Mouse (Mus musculus): ENCODE results near the gene St3gal3.

St3gal3 gene

DNA sequence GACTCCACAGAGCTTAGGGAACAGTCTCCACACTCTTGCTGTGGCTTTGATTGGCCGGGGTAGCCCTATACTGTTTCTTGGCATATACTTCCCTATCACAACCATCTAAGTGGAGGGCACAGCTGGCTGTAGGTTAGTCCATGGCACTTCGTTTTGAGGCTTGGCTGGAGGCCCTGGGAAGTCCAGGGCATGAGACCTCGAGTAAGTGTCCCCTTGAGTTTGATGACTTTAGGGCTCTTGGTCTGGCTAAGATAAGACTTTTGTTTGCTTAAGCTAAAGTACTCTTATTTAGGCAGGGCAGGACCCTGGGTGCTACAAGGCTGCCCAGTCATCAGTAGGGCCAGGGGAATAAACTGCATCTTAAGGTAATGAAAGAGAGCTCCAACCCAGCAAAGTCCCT, 236.6 kb downstream of the St3gal3 start:
- no peak for DNase-seq (ENCODE audit: low read depth, low spot score)

DNA sequence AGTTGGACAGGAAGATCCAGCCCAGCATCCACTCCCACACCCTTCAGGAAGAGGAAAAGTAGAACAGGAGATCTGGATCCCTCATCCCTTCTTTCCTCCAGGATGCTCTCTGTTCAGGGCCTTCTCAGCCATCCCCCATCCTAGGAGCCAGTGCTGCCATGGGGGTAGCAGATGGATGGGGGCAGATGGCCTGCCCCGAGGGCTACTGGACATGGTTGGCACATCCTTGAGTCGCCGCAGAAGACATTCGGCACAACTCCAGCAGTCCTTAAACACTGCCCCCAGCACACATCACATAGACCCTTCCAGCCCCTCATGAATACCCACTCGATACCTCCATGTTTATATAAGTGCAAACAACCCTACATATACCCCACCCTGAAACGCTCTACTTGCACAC, 238.7 kb downstream of the St3gal3 start:
- DNase-seq (ENCODE audit: low read depth, low spot score): no peak

DNA sequence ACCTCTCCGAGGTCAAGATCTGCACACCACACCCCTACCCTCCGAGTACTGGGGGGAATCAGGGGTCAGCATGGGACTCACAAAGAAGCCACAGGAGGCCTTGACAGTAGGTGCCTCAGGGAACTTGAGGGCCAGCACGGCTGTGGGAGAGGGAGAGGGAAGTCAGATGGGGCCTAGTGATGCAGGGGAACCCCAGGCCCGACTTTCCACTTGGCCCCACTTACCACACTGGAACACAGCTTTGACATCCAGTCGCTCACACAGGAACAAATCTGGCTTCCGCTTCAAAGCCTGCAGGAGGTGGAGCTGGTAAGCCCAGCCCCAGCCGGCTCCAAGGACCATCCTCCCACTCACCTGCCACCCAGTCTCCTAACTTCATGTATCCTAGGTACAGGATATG, 239.4 kb downstream of the St3gal3 start:
- DNase-seq (ENCODE audit: low read depth, low spot score): no peak

DNA sequence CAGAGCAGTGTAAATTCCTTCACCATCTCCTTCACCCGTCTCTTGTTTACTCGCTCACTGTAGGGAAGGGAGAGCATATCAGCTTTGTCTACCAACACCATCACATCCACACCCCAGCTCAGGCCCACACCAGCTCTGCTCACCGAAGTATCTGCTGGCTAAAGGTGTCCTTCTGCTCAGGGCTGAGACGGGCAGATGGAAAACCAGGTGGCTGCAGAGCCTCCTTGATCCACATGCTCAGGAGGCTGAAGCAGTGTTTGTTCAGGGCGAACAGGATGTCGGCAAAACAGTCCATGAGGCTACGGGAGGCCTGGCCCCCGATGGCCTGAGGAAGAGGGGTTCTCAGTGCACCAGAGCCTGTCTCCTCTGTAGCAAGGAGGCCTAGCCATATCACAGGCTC, 240.1 kb downstream of the St3gal3 start:
- no peak for DNase-seq (ENCODE audit: low read depth, low spot score)

DNA sequence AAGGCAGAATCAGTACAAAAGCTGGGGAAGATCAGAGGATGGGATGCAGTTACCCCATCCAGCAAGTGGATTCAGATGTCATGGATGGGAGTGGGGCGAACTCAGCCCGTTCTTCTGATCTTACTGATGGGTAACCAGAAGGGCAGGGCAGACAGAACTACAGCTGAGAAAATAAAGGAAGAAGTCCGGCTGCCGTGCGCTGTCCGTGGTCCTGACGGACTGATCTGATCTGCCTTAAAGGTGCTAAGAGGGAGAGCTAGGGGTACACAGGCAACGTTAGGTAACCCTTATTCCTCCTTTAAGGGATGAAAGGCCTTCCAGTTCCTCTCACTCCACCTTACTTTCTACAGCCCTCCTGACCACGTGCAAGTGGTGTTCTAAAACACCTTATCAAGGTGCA, 241.3 kb downstream of the St3gal3 start:
- DNase-seq (ENCODE audit: low read depth, low spot score): peak; percentile 71

DNA sequence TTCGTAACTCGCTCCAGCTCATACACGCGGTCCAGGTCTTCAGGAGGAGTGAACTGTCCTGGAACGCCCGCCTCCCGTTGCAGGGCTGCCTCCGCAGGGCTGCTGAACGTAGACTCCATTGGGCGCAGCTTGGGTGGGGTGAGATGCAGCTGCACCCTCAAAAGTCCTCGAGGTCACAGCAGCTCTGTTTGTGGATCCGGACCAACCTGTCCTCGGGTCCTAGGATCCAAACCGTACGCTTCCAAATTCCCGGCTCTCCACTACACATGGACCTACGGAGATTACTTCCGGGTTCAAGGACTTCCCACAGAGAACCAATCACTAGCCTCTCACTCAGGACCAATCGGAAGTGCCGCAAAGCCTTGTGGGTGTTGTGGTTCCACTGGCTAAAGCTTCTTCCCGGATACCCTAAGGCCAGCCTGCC, 243.0 kb downstream of the St3gal3 start, which contains the start of gene Dph2:
Dph2 (minus strand) TSS at position 295 of the 424 bp plus-strand sequence.
- peak; percentile 92 for DNase-seq (ENCODE audit: low read depth, low spot score)

DNA sequence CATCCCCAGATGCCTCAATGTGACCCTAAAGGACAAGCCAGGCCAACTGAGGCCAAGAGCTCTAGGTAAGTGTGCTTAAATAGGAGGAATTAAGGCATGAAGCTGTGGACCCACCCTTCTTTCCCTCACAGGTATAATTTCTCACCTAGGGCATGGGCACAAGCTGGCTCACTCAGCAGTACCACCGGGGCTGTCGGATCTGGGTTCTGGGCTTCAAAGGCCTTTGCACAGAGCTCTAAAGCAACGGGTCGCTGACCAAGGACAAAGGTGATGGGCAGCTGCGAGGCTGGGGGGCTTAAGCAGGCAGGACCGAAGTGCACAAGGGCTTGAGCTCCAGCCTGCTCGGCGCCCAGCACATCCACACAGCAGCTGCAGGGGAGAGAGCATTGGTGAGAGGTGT, 244.0 kb downstream of the St3gal3 start:
- no peak for DNase-seq (ENCODE audit: low read depth, low spot score)

DNA sequence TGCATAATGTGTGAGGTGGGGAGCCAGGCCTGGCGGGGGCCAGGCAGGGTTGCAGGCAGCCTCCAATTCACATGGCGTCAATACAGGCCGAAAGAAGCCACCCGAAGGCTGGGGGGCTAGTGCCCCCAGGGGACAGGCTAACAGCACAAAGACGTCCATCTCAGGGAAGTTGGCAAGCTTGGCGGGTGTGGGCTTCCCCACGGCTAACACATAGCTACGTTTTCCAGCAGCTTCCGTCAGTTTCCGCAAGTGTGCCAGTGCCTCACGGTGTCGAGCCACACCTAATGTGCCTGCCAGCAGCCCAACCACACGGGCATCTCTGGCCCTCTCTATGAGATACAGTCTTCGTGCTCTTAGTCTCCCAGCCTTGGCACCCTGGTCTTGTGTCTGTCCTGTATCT, 244.7 kb downstream of the St3gal3 start:
- no peak for DNase-seq (ENCODE audit: low read depth, low spot score)

DNA sequence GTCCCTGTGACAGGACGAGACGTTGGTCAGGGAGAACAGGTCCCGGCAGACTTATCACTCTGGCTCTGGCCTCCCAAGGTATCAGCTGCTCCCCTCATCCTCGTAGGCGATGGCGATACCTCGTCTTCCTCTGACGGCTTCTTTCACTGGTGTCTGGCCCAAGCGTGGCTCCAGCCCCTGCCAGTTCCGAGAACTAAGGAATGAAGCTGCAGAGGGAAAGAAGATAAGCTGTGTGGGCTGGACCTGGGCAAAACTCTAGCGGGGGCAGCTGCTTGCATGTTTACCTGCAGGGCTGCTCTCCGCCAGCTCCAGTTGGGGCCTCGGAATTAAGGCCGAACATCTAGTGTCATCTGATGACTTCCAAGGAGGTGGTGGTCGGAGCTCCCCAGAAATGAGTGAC, 245.2 kb downstream of the St3gal3 start:
- DNase-seq (ENCODE audit: low read depth, low spot score): no peak

DNA sequence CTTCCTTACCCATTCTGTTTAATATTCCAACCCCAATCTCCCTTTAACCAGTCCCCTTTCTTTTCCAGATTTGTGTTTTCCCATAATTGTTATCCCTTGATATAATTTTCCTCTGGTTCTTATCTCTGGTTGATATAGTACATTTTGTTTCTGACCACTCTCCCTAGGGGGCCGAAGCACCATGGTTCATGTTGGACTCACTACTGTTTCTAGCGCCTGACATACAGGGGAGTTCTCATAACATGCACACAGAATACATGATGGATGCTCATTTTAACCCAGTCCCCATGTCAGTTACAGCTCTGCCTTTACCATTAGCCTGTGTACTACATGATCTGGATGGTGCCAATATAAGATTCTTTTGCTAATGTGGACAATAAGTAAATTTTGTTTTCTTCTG, 246.8 kb downstream of the St3gal3 start:
- DNase-seq (ENCODE audit: low read depth, low spot score): no peak

DNA sequence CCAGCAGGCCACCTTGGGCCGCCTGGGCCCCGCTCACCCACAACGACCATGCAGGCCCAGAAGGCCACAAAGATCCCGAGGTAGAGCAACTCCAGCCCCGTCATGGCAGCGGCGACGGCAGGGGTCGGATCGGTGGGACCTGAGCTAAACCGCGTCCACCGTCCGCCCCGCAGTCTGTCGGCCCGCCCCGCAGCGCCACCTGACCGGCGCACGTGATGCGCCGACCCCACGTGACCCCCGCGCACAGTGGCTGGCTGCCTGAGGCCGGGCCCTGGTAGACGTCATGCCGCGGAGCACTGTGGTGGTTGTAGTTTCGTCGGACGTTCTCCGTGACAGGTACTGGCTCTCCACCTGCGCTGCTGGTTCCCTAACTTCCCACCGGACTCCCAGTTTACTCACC, 247.6 kb downstream of the St3gal3 start, which contains the start of gene Atp6v0b:
Atp6v0b (minus strand) TSS at position 201 of the 400 bp plus-strand sequence.
- peak; percentile 97 for DNase-seq (ENCODE audit: low read depth, low spot score)

DNA sequence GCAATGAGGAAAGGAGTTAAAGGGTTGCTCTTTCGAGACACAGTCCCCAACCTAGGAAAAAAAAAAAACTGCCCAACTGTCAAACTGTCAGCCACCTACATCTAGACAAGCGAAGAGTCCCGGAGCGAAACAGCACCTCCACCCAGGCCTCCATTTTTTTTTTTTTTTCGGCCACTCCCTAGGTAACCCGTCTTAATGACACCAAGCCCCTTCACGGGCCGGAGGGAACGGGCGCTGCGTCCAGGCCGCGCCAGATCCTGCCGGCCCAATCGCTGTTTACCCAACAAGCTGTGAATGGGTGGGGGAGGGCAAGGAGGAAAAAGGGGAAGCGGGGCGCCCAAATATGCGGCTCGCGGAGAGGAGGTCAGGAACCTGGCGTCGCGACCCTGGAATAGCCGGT, 248.1 kb downstream of the St3gal3 start:
- DNase-seq (ENCODE audit: low read depth, low spot score): peak; percentile 61

DNA sequence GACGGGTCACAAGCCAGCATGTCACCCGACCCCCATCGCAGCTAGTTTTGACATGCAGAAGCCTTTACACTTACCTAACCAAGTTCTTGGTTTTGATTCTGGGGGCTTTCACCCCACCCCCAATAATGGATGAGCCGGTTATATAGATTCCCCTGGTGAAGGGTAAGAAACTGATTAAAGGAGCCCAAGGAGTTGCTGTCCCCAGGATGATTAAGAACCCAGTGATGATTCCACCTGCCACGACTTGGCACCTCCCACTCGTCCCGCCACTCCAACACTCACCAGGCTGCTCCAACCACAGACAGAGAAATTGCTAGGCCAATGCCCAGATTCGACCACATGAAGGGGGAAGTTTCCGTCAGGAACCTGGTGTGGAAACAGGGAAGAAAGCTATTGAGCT, 248.7 kb downstream of the St3gal3 start:
- no peak for DNase-seq (ENCODE audit: low read depth, low spot score)

DNA sequence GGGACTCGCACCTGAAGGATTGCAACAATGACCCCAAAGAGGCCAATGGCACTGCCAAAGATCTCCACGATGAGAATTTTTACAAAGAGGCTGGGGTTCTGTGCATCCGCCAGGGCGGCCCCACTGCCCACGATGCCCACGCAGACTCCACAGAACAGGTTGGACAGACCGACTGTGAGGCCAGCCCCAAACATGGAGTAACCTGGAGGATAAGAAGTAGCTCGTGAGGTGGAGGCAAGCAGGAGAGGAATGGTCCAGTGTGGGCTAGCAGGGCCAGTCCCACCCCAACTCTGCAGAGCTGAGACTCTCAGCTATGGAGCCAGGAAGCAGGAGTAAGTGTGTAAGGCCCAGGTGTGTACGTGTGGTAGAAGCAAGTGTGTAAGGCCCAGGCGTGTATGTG, 249.6 kb downstream of the St3gal3 start:
- no peak for DNase-seq (ENCODE audit: low read depth, low spot score)

DNA sequence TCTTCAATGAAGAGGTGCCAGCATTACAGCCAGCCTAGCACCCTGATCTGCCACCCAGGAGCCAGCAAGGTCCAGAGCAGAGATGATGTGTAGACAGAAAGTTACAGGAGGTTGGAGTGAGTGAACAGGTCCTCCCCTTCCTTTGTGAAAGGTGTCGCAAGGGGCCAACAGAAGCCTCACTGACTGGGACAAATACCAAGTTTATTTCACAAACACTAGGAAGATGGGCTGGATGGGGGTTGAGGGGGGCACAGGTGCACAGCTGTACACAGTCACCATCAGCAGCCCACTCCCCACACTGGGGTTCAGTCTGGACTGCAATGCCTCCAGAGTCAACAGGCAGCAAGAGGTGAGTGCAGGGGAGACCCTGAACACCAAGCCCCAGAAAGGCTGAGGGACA, 250.6 kb downstream of the St3gal3 start:
- DNase-seq (ENCODE audit: low read depth, low spot score): no peak

DNA sequence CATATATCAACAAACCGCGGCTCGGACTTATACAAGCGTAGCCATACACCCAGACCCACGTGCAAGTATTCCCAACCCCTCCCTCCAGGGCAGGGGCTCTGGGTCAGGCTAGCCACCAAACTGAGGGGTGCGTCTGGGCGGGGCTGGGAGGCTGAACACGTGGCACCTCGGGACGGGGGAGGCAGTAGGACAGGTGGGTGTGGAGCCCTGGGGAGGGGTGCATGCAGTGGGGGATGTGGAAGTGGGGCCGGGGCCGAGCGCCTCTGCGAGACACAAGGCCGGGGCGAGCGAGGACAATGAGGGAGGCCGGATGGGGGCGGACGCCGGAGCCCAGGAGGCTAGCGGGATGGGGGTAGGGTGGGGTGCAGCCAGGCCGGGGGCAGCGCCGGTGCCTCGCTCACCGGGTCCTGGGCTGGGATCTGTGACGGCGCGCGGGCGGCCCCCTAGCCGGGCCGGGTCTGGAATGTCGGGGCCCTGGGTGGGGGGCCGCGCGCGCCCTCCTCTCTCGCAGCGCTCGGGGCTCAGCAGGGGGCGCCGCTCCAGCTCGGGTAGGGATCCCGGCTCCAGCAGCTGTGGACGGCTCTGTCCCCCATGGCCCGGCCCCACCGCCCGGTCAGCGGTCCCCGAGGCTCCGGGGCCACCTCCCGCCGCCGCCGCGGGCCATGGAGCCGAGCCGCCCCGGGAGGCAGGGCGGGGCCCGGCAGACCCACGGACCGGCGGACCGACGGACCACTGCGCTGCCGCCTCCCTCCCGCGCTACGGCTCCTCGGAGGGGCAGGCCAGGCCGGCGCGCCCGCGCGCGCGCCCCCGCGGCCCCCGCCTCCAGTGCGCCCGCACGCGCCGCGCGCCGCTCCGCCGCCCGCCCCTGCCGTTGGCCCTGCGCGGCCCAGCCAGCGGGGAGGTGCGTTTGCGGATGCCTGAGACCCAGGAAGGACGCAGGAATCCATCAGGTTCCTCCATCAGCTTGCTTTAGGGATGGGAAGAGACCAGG, 251.7 kb downstream of the St3gal3 start, which contains the start of gene B4galt2:
B4galt2 (minus strand) TSS at position 787 of the 991 bp plus-strand sequence.
- peak; percentile 51 for DNase-seq (ENCODE audit: low read depth, low spot score)

All from ZHBTc4 (cell line).